Mouse (Mus musculus): ENCODE results near the gene Lmcd1.

DNA sequence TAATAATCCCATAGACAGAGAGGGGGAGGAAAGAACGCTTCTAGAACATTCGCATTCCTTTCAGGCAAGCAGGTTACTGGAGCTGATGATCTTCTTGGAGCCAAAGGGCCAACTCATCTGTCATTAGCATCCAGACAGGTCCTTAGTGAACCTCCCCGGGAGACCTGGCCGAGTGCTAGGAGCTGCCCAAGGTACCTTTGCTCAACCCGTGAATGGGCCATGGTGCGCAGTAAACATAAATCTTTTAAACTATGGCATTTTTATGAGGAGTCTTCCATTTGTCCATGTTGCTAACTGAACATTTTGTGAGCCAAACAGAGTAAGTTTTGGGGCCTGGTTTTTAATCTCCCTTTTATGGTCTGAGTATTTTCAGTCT is 57.7 kb downstream of the Lmcd1 start:
- TF ChIP-seq CTCF (IDR thresholded peaks at IDR 0.05), result no peak
- TF ChIP-seq EP300 (IDR thresholded peaks at IDR 0.05), result no peak

Data from lung, postnatal 0 days (tissue).